In the genomic region with DNA sequence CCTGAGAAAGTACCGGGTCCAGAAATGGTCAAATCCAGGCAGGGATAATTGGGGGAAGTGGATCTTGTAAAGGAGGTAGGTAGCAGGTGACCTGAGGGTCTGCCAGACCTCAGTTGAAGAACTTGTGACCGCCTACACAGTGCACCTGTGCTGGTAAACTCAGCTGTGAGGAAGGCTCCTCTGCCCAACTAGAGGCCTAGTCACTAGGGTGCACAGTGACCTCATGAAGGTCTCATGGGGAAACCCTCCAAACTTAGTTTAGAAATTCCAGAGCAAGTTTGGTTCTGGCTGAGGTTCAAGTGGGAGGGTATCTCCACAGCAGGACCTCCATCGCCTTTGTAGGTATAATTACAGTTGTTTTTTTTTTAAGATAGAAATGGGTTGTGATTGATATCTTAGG, we compare ENCODE assay signal across 14 mouse cellular contexts.
DNase-seq lines count a peak whose midpoint lies in the region; ATAC-seq and TF ChIP-seq lines count a peak whose summit lies in the region.
"Had no signal": no experiment of that assay in that cellular context is flagged by ENCODE, and none has a peak within 500 bp of the region (broad histone marks: within the 10 kb centered on the region; RNA-seq: fewer than 3 reads in every experiment).

No protein-coding gene starts in this region.

- DNase-seq in kidney, postnatal 10 days = no peak
- peak; percentile 70 for DNase-seq in A20 (ENCODE audit: low read depth, low spot score)
- peak; percentile 37 for DNase-seq in MEL (ENCODE audit: low read depth, low spot score)
- no peak for DNase-seq in cerebellum, adult 9-11 months
- no peak for DNase-seq in adrenal gland, postnatal 36 days
- DNase-seq: cerebellum, postnatal 14 days; gastrocnemius, postnatal 10 days; heart, postnatal 36 days had no signal

- H3K4me3 ChIP-seq in kidney, embryonic 15.5 days (replicated peaks) = no peak overlapping the region
- H3K4me3 ChIP-seq in MEL (ENCODE audit: control insufficient read depth in 1 of 2, insufficient read depth in 1 of 2, low read depth in 2 of 2, low read length in 2 of 2) = peak overlapping the region in 1 of 2 experiments; percentile 38; a peak in 1 of 4 replicates
- H3K4me3 ChIP-seq in liver, embryonic 16.5 days (ENCODE audit: low read depth, low read length) = no peak overlapping the region
- H3K4me3 ChIP-seq: forebrain, embryonic 15.5 days; neural tube, embryonic 12.5 days had no signal

- no peaks in the 10 kb centered on the region for H3K27me3 ChIP-seq in kidney, embryonic 15.5 days
- no peaks in the 10 kb centered on the region for H3K27me3 ChIP-seq in MEL (ENCODE audit: control insufficient read depth in 1 of 2, insufficient read depth in 2 of 2, low read length in 2 of 2)
- H3K27me3 ChIP-seq in liver, embryonic 16.5 days (ENCODE audit: control insufficient read depth, insufficient read depth, low read depth, low read length) = no peaks in the 10 kb centered on the region
- H3K27me3 ChIP-seq: forebrain, embryonic 15.5 days; neural tube, embryonic 12.5 days had no signal

- no peaks in the 10 kb centered on the region for H3K9me3 ChIP-seq in kidney, embryonic 15.5 days (replicated peaks)
- no peaks in the 10 kb centered on the region for H3K9me3 ChIP-seq in MEL (replicated peaks; ENCODE audit: insufficient read depth, low read length)
- no peaks in the 10 kb centered on the region for H3K9me3 ChIP-seq in liver, embryonic 16.5 days (replicated peaks; ENCODE audit: control insufficient read depth, low read length)
- H3K9me3 ChIP-seq: forebrain, embryonic 15.5 days; neural tube, embryonic 12.5 days had no signal

- H3K79me2 ChIP-seq in MEL (ENCODE audit: control insufficient read depth, insufficient read depth, low read length, poor library complexity) = peaks cover 31% of the 10 kb centered on the region

- H3K4me2 ChIP-seq in kidney, embryonic 15.5 days = no peak overlapping the region
- 0 out of 2 replicates have a peak overlapping the region, but pooled peaks have one; percentile 83 for H3K4me2 ChIP-seq in liver, embryonic 16.5 days (ENCODE audit: low read depth, low read length)
- H3K4me2 ChIP-seq: forebrain, embryonic 15.5 days; midbrain, embryonic 11.5 days; neural tube, embryonic 12.5 days had no signal

- 71% methylated on average over 3 of the region's 3 CpGs for WGBS in kidney, embryonic 15.5 days
- 48% methylated on average over 3 of the region's 3 CpGs for WGBS in liver, embryonic 16.5 days (ENCODE audit: insufficient replicate concordance)

- H3K4me1 ChIP-seq in kidney, embryonic 15.5 days = peaks cover 50% of the 10 kb centered on the region
- peaks cover 23 to 38% of the 10 kb centered on the region in 2 experiments for H3K4me1 ChIP-seq in MEL (ENCODE audit: control insufficient read depth in 1 of 2, insufficient read depth in 2 of 2, low read length in 2 of 2)
- H3K4me1 ChIP-seq in liver, embryonic 16.5 days (ENCODE audit: control insufficient read depth, low read depth, low read length) = peaks cover 45% of the 10 kb centered on the region

- TF ChIP-seq POLR2A in MEL (IDR thresholded peaks at IDR 0.05; ENCODE audit: control insufficient read depth in 1 of 2, insufficient read depth in 1 of 2, low read depth in 1 of 2, low read length in 2 of 2, poor library complexity in 1 of 2) = no peak

- TF ChIP-seq CTCF in MEL (IDR thresholded peaks at IDR 0.05 in 2 of 3, conservative IDR thresholded peaks at IDR 0.05 in 1 of 3; ENCODE audit: control insufficient read depth in 1 of 3, insufficient read depth in 1 of 3, low read depth in 2 of 3, low read length in 3 of 3, poor library complexity in 1 of 3, severe bottlenecking in 1 of 3) = no peak

- no peak overlapping the region for H3K9ac ChIP-seq in kidney, embryonic 15.5 days
- peak overlapping the region; percentile 3; the same call in 1 of the 2 replicates for H3K9ac ChIP-seq in MEL (ENCODE audit: control insufficient read depth, low read depth, low read length, poor library complexity, severe bottlenecking)
- H3K9ac ChIP-seq in liver, embryonic 16.5 days (ENCODE audit: low read depth, low read length) = peak overlapping the region; percentile 19; the same call in 1 of the 2 replicates
- H3K9ac ChIP-seq: forebrain, embryonic 15.5 days; neural tube, embryonic 12.5 days had no signal

- no peaks in the 10 kb centered on the region for H3K36me3 ChIP-seq in kidney, embryonic 15.5 days
- peaks cover 0 to 34% of the 10 kb centered on the region in 2 experiments; a peak in 2 of 4 replicates for H3K36me3 ChIP-seq in MEL (ENCODE audit: control insufficient read depth in 1 of 2, insufficient read depth in 2 of 2, low read length in 2 of 2)
- no peaks in the 10 kb centered on the region for H3K36me3 ChIP-seq in liver, embryonic 16.5 days (ENCODE audit: control insufficient read depth, insufficient read depth)
- H3K36me3 ChIP-seq: forebrain, embryonic 15.5 days; neural tube, embryonic 12.5 days had no signal

- peak overlapping the region; percentile 19; the same call in 1 of the 2 replicates for H3K27ac ChIP-seq in kidney, embryonic 15.5 days
- peak overlapping the region; percentile 74 for H3K27ac ChIP-seq in MEL (ENCODE audit: control insufficient read depth, low read depth, low read length)
- H3K27ac ChIP-seq in liver, embryonic 16.5 days (ENCODE audit: low read length) = peak overlapping the region; percentile 65
- H3K27ac ChIP-seq: forebrain, embryonic 15.5 days; neural tube, embryonic 12.5 days had no signal

- TF ChIP-seq RAD21 in MEL (IDR thresholded peaks at IDR 0.05; ENCODE audit: low read depth, low read length) = no peak

- no peak for ATAC-seq in kidney, embryonic 15.5 days (replicated peaks; ENCODE audit: low FRiP score)
- ATAC-seq in liver, embryonic 16.5 days (ENCODE audit: low read depth) = no peak
- no peak for ATAC-seq in CD4-positive, CD25-positive, alpha-beta regulatory T cell, adult 4 months
- ATAC-seq: forebrain, embryonic 15.5 days had no signal

- no peak for TF ChIP-seq EP300 in MEL (IDR thresholded peaks at IDR 0.05; ENCODE audit: low read depth in 1 of 2, low read length in 2 of 2)

TF ChIP-seq in MEL, 35 proteins besides CTCF, POLR2A, EP300 and RAD21:
- TF ChIP-seq SIN3A (IDR thresholded peaks at IDR 0.05; ENCODE audit: low read length) (0 out of 2 replicates have a peak, but pooled peaks have one; percentile 13), HCFC1 (IDR thresholded peaks at IDR 0.05; ENCODE audit: low read depth, low read length) (no peak)

Comparison
In these comparisons a context has a peak if more than half of its experiments do, and no peak if none do; other contexts are left out.
1. H3K27ac ChIP-seq: peak in every context shown above with its lines; median percentile 74 in MEL; 65 in liver, embryonic 16.5 days; 19 in kidney, embryonic 15.5 days.
2. DNase-seq: peak in A20 (single experiment) and MEL (single experiment); none in kidney, postnatal 10 days (single experiment), cerebellum, adult 9-11 months (single experiment) and adrenal gland, postnatal 36 days (0 of 2).